Mouse (Mus musculus): ENCODE measurements around the gene Hspa5.
"Not testable (repeated sequence)": the region's sequence is repeated elsewhere in the genome, so short reads cannot be mapped to it uniquely, and the experiment has no call there.

Hspa5 gene

GRCm38 (mm10) chr2:34770951-34771350, 819 bp upstream of the Hspa5 start:
- DNase-seq (ENCODE audit: low read depth, low spot score) = no peak

- DNase-seq (ENCODE audit: low read depth, low spot score) = peak; percentile 60
These were observed 774 bp downstream of the Hspa5 start for GRCm38 (mm10) chr2:34772252-34773235.

GRCm38 (mm10) chr2:34773673-34774072, 1.9 kb downstream of the Hspa5 start:
- DNase-seq (ENCODE audit: low read depth, low spot score) = no peak

- no peak for DNase-seq (ENCODE audit: low read depth, low spot score)
These were observed 2.7 kb downstream of the Hspa5 start for GRCm38 (mm10) chr2:34774493-34774892.

GRCm38 (mm10) chr2:34777237-34777868, 5.6 kb downstream of the Hspa5 start:
- no peak for DNase-seq (ENCODE audit: low read depth, low spot score)

- peak; percentile 24 for DNase-seq (ENCODE audit: low read depth, low spot score)
These were observed 11.6 kb downstream of the Hspa5 start for GRCm38 (mm10) chr2:34783064-34784020.

- peak; percentile 74 for DNase-seq (ENCODE audit: low read depth, low spot score)
These were observed 12.3 kb downstream of the Hspa5 start for GRCm38 (mm10) chr2:34784085-34784484.

GRCm38 (mm10) chr2:34790282-34790681, 18.5 kb downstream of the Hspa5 start:
- no peak for DNase-seq (ENCODE audit: low read depth, low spot score)

GRCm38 (mm10) chr2:34792543-34792942, 20.8 kb downstream of the Hspa5 start:
- not testable (repeated sequence) for DNase-seq (ENCODE audit: low read depth, low spot score)

GRCm38 (mm10) chr2:34794511-34794910, 22.7 kb downstream of the Hspa5 start:
- DNase-seq (ENCODE audit: low read depth, low spot score) = peak; percentile 33

GRCm38 (mm10) chr2:34795426-34795825, 23.7 kb downstream of the Hspa5 start:
- no peak for DNase-seq (ENCODE audit: low read depth, low spot score)

- DNase-seq (ENCODE audit: low read depth, low spot score) = peak; percentile 86
These were observed 27.8 kb downstream of the Hspa5 start, which contains the start of gene Rabepk for GRCm38 (mm10) chr2:34799357-34800256. TSS of gene Rabepk (minus strand) at chr2:34799912.

GRCm38 (mm10) chr2:34800371-34800770, 28.6 kb downstream of the Hspa5 start:
- no peak for DNase-seq (ENCODE audit: low read depth, low spot score)

GRCm38 (mm10) chr2:34801516-34802482, 30.0 kb downstream of the Hspa5 start:
- peak; percentile 99 for DNase-seq (ENCODE audit: low read depth, low spot score)

GRCm38 (mm10) chr2:34802565-34803245, 30.9 kb downstream of the Hspa5 start:
- DNase-seq (ENCODE audit: low read depth, low spot score) = not testable (repeated sequence)

GRCm38 (mm10) chr2:34803746-34804145, 32.0 kb downstream of the Hspa5 start:
- DNase-seq (ENCODE audit: low read depth, low spot score) = no peak

GRCm38 (mm10) chr2:34804172-34804571, 32.4 kb downstream of the Hspa5 start:
- no peak for DNase-seq (ENCODE audit: low read depth, low spot score)

GRCm38 (mm10) chr2:34804815-34805214, 33.0 kb downstream of the Hspa5 start:
- no peak for DNase-seq (ENCODE audit: low read depth, low spot score)

Data from ES-CJ7 (cell line).